ENCODE assay signal across 23 mouse cellular contexts in the genomic region with DNA sequence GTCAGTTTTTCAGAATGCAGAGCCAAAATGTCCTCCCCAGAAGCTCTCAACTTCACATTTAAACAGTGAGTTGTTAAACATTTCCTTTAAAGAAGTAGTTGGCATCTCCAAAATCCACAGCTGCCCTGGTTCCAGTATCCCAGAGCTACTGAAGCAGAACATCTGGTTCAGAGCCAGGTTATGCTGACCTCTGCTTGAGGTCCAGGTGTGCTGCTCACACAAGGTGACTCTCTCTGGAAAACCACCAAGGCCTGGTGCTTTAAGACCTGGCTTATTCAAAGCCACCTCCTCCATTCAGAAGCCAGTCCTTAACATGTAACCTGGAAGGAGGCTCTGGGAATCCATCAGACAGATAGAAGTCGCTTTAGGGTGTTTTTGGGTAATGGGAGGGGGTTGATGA. TPM values are rescaled to one million over a fixed set of nuclear protein-coding genes. Genes with fewer than 3 reads are reported as not detected.
DNase-seq lines count a peak whose midpoint lies in the region; ATAC-seq and TF ChIP-seq lines count a peak whose summit lies in the region.
"Had no signal": no experiment of that assay in that cellular context is flagged by ENCODE, and none has a peak within 500 bp of the region (broad histone marks: within the 10 kb centered on the region; RNA-seq: fewer than 3 reads in every experiment).

No protein-coding gene starts in this region.

- TF ChIP-seq CTCF in kidney, adult 2 months (conservative IDR thresholded peaks at IDR 0.05; ENCODE audit: insufficient read depth, insufficient read length, low read depth, low read length), result no peak

- 0 out of 2 replicates have a peak overlapping the region, but pooled peaks have one; percentile 99 for H3K4me2 ChIP-seq in intestine, embryonic 16.5 days (ENCODE audit: low read depth, low read length)
- no peak overlapping the region; the same call in 1 of the 2 replicates for H3K4me2 ChIP-seq in intestine, embryonic 15.5 days (replicated peaks)
- no peak overlapping the region for H3K4me2 ChIP-seq in kidney, embryonic 14.5 days (replicated peaks; ENCODE audit: low read depth, low read length)
- peak overlapping the region; percentile 100; the same call in 1 of the 2 replicates for H3K4me2 ChIP-seq in limb, embryonic 13.5 days (replicated peaks)
- no peak overlapping the region for H3K4me2 ChIP-seq in liver, embryonic 11.5 days
- H3K4me2 ChIP-seq: embryonic facial prominence, embryonic 12.5 days; embryonic facial prominence, embryonic 15.5 days; forebrain, embryonic 15.5 days; hindbrain, embryonic 12.5 days had no signal

- H3K9me3 ChIP-seq in intestine, embryonic 16.5 days (ENCODE audit: control insufficient read depth, low read length), result no peaks in the 10 kb centered on the region
- no peaks in the 10 kb centered on the region for H3K9me3 ChIP-seq in intestine, embryonic 15.5 days
- no peaks in the 10 kb centered on the region for H3K9me3 ChIP-seq in kidney, embryonic 14.5 days (ENCODE audit: control insufficient read depth, low read length)
- H3K9me3 ChIP-seq in limb, embryonic 13.5 days, result no peaks in the 10 kb centered on the region
- H3K9me3 ChIP-seq in limb, embryonic 10.5 days (replicated peaks), result no peaks in the 10 kb centered on the region
- H3K9me3 ChIP-seq in liver, embryonic 11.5 days (ENCODE audit: control insufficient read depth, low read length), result no peaks in the 10 kb centered on the region
- H3K9me3 ChIP-seq: embryonic facial prominence, embryonic 12.5 days; embryonic facial prominence, embryonic 15.5 days; forebrain, embryonic 15.5 days; heart, embryonic 10.5 days; hindbrain, embryonic 12.5 days had no signal

- peak; percentile 76 for DNase-seq in kidney, adult 2 months
- no peak for DNase-seq in limb, embryonic 10.5 days (ENCODE audit: low spot score)
- DNase-seq in kidney, postnatal 36 days, result peak; percentile 59 to 60
- no peak for DNase-seq in liver, embryonic 11.5 days (ENCODE audit: low spot score)
- DNase-seq: adrenal gland, adult 2 months; adrenal gland, postnatal 14 days; cerebellum, adult 11 months; cerebellum, adult 2 months; cerebellum, adult 9-11 months; cerebellum, postnatal 25 days; gastrocnemius, postnatal 25 days; heart, adult 2 months had no signal

- H3K27me3 ChIP-seq in intestine, embryonic 16.5 days (replicated peaks; ENCODE audit: control insufficient read depth, insufficient read depth, low read length), result peaks cover 50% of the 10 kb centered on the region
- peaks cover 38% of the 10 kb centered on the region for H3K27me3 ChIP-seq in intestine, embryonic 15.5 days (replicated peaks)
- H3K27me3 ChIP-seq in kidney, adult 2 months (replicated peaks; ENCODE audit: control insufficient read depth, insufficient read depth, low read length), result no peaks in the 10 kb centered on the region
- peaks cover 53% of the 10 kb centered on the region for H3K27me3 ChIP-seq in kidney, embryonic 14.5 days (ENCODE audit: control insufficient read depth, insufficient read depth, low read length)
- peaks cover 75% of the 10 kb centered on the region for H3K27me3 ChIP-seq in limb, embryonic 13.5 days
- peaks cover 73% of the 10 kb centered on the region for H3K27me3 ChIP-seq in limb, embryonic 10.5 days (ENCODE audit: low read depth, poor library complexity, severe bottlenecking)
- H3K27me3 ChIP-seq in liver, embryonic 11.5 days (replicated peaks; ENCODE audit: control insufficient read depth, insufficient read depth, low read length), result peaks cover 56% of the 10 kb centered on the region

- H3K27ac ChIP-seq in intestine, embryonic 16.5 days (ENCODE audit: low read length), result no peak overlapping the region
- H3K27ac ChIP-seq in intestine, embryonic 15.5 days, result no peak overlapping the region
- H3K27ac ChIP-seq in kidney, adult 2 months (ENCODE audit: insufficient read depth, low read depth, low read length), result no peak overlapping the region
- H3K27ac ChIP-seq in kidney, embryonic 14.5 days (ENCODE audit: low read depth, low read length), result no peak overlapping the region
- H3K27ac ChIP-seq in limb, embryonic 13.5 days, result no peak overlapping the region
- H3K27ac ChIP-seq in limb, embryonic 10.5 days, result no peak overlapping the region
- no peak overlapping the region for H3K27ac ChIP-seq in liver, embryonic 11.5 days (ENCODE audit: low read depth, low read length)
- H3K27ac ChIP-seq: embryonic facial prominence, embryonic 12.5 days; embryonic facial prominence, embryonic 15.5 days; forebrain, embryonic 15.5 days; heart, adult 2 months; heart, embryonic 10.5 days; hindbrain, embryonic 12.5 days had no signal

- no peaks in the 10 kb centered on the region for H3K36me3 ChIP-seq in intestine, embryonic 16.5 days (ENCODE audit: control insufficient read depth, insufficient read depth, low read length)
- H3K36me3 ChIP-seq in intestine, embryonic 15.5 days, result no peaks in the 10 kb centered on the region
- H3K36me3 ChIP-seq in kidney, adult 2 months (ENCODE audit: control insufficient read depth, insufficient read depth, low read length), result no peaks in the 10 kb centered on the region
- no peaks in the 10 kb centered on the region for H3K36me3 ChIP-seq in kidney, embryonic 14.5 days (ENCODE audit: control insufficient read depth, insufficient read depth, low read length)
- no peaks in the 10 kb centered on the region for H3K36me3 ChIP-seq in limb, embryonic 13.5 days
- H3K36me3 ChIP-seq in limb, embryonic 10.5 days, result no peaks in the 10 kb centered on the region
- no peaks in the 10 kb centered on the region for H3K36me3 ChIP-seq in liver, embryonic 11.5 days (ENCODE audit: control insufficient read depth, insufficient read depth, low read length)
- H3K36me3 ChIP-seq: embryonic facial prominence, embryonic 12.5 days; embryonic facial prominence, embryonic 15.5 days; forebrain, embryonic 15.5 days; heart, embryonic 10.5 days; hindbrain, embryonic 12.5 days had no signal

- peak overlapping the region; percentile 62; the same call in 1 of the 2 replicates for H3K4me3 ChIP-seq in intestine, embryonic 16.5 days (ENCODE audit: low read length)
- no peak overlapping the region for H3K4me3 ChIP-seq in intestine, embryonic 15.5 days (replicated peaks)
- H3K4me3 ChIP-seq in kidney, adult 2 months (ENCODE audit: insufficient read depth, low read depth, low read length), result no peak overlapping the region
- H3K4me3 ChIP-seq in kidney, embryonic 14.5 days (ENCODE audit: low read length), result no peak overlapping the region
- no peak overlapping the region for H3K4me3 ChIP-seq in limb, embryonic 13.5 days
- no peak overlapping the region for H3K4me3 ChIP-seq in limb, embryonic 10.5 days
- no peak overlapping the region for H3K4me3 ChIP-seq in liver, embryonic 11.5 days (ENCODE audit: low read depth, low read length)
- H3K4me3 ChIP-seq: embryonic facial prominence, embryonic 12.5 days; embryonic facial prominence, embryonic 15.5 days; forebrain, embryonic 15.5 days; heart, adult 2 months; heart, embryonic 10.5 days; hindbrain, embryonic 12.5 days had no signal

- no peak for TF ChIP-seq POLR2A in kidney, adult 2 months (IDR thresholded peaks at IDR 0.05; ENCODE audit: low read depth, low read length)

- 50% methylated on average over 1 of the region's 1 CpGs for WGBS in intestine, embryonic 16.5 days
- 66% methylated on average over 1 of the region's 1 CpGs for WGBS in intestine, embryonic 15.5 days
- WGBS in kidney, adult 2 months, result 63% methylated on average over 1 of the region's 1 CpGs
- WGBS in kidney, embryonic 14.5 days, result 57% methylated on average over 1 of the region's 1 CpGs
- 46% methylated on average over 1 of the region's 1 CpGs for WGBS in limb, embryonic 13.5 days
- 51% methylated on average over 1 of the region's 1 CpGs for WGBS in limb, embryonic 10.5 days
- 48% methylated on average over 1 of the region's 1 CpGs for WGBS in liver, embryonic 11.5 days

- no peak for ATAC-seq in intestine, embryonic 16.5 days
- no peak for ATAC-seq in intestine, embryonic 15.5 days
- no peak for ATAC-seq in kidney, embryonic 14.5 days (ENCODE audit: low FRiP score, low TSS enrichment)
- no peak for ATAC-seq in limb, embryonic 13.5 days (ENCODE audit: low FRiP score, low read depth)
- ATAC-seq in liver, embryonic 11.5 days (replicated peaks; ENCODE audit: low FRiP score), result no peak
- ATAC-seq: CD4-positive, CD25-positive, alpha-beta regulatory T cell, adult 4 months; forebrain, embryonic 15.5 days had no signal

- no peak overlapping the region for H3K9ac ChIP-seq in intestine, embryonic 16.5 days (ENCODE audit: low read depth, low read length)
- no peak overlapping the region for H3K9ac ChIP-seq in intestine, embryonic 15.5 days
- no peak overlapping the region for H3K9ac ChIP-seq in kidney, embryonic 14.5 days (ENCODE audit: low read depth, low read length)
- H3K9ac ChIP-seq in limb, embryonic 13.5 days, result no peak overlapping the region
- no peak overlapping the region for H3K9ac ChIP-seq in liver, embryonic 11.5 days (ENCODE audit: low read depth, low read length)
- H3K9ac ChIP-seq: embryonic facial prominence, embryonic 12.5 days; embryonic facial prominence, embryonic 15.5 days; forebrain, embryonic 15.5 days; hindbrain, embryonic 12.5 days had no signal

- H3K4me1 ChIP-seq in intestine, embryonic 16.5 days (ENCODE audit: control insufficient read depth, insufficient read depth, low read length), result peaks cover 14% of the 10 kb centered on the region
- H3K4me1 ChIP-seq in intestine, embryonic 15.5 days (replicated peaks), result peaks cover 19% of the 10 kb centered on the region; the same call in 1 of the 2 replicates
- peaks cover 4% of the 10 kb centered on the region; the same call in 1 of the 2 replicates for H3K4me1 ChIP-seq in kidney, adult 2 months (ENCODE audit: control insufficient read depth, insufficient read depth, low read length)
- H3K4me1 ChIP-seq in kidney, embryonic 14.5 days (ENCODE audit: control insufficient read depth, insufficient read depth, low read length), result peaks cover 4% of the 10 kb centered on the region; the same call in 1 of the 2 replicates
- H3K4me1 ChIP-seq in limb, embryonic 13.5 days, result peaks cover 18% of the 10 kb centered on the region; the same call in 1 of the 2 replicates
- H3K4me1 ChIP-seq in limb, embryonic 10.5 days, result peaks cover 19% of the 10 kb centered on the region
- no peaks in the 10 kb centered on the region for H3K4me1 ChIP-seq in liver, embryonic 11.5 days (replicated peaks; ENCODE audit: control insufficient read depth, insufficient read depth, low read length)

RNA-seq across cellular contexts. Expression of a gene that starts 2.9 kb away (rescaled TPM):
- polyA plus RNA-seq in intestine, embryonic 16.5 days (2015; fragmentation: Nextera tagmentation; extraction: Ambion mirVana), result 6.8 and 7.9 TPM in 2 replicates
- polyA plus RNA-seq in intestine, embryonic 15.5 days (2015; fragmentation: Nextera tagmentation; extraction: Ambion mirVana), result 13.5 and 14.0 TPM in 2 replicates
- 0.83 and 1.7 TPM in 2 replicates for polyA plus RNA-seq in kidney, adult 2 months (2012; rRNA removed)
- 0.35 and 0.40 TPM in 2 replicates for polyA plus RNA-seq in kidney, embryonic 14.5 days (2014; fragmentation: Nextera tagmentation; extraction: Ambion mirVana)
- 3.6 and 4.4 TPM in 2 replicates for polyA plus RNA-seq in limb, embryonic 13.5 days (2015; fragmentation: Nextera tagmentation; extraction: Ambion mirVana)
- 0.06 and 0.29 TPM in 2 replicates for polyA plus RNA-seq in limb, embryonic 10.5 days (2016; fragmentation: Nextera tagmentation; extraction: Ambion mirVana)
- 0.12 and 0.19 TPM in 2 replicates for polyA plus RNA-seq in liver, embryonic 11.5 days (2014; fragmentation: Nextera tagmentation; extraction: Ambion mirVana)
- polyA plus RNA-seq: C2C12 had no signal

RNA-seq across cellular contexts. Expression of a gene that starts 23.0 kb away (rescaled TPM):
- 3.8 TPM in 2 replicates for polyA plus RNA-seq in intestine, embryonic 16.5 days (2015; fragmentation: Nextera tagmentation; extraction: Ambion mirVana)
- polyA plus RNA-seq in intestine, embryonic 15.5 days (2015; fragmentation: Nextera tagmentation; extraction: Ambion mirVana), result 5.9 and 6.2 TPM in 2 replicates
- 6.2 and 7.3 TPM in 2 replicates for polyA plus RNA-seq in kidney, adult 2 months (2012; rRNA removed)
- 1.9 and 5.8 TPM in 2 replicates for polyA plus RNA-seq in kidney, embryonic 14.5 days (2014; fragmentation: Nextera tagmentation; extraction: Ambion mirVana)
- polyA plus RNA-seq in limb, embryonic 13.5 days (2015; fragmentation: Nextera tagmentation; extraction: Ambion mirVana), result 31.9 and 39.2 TPM in 2 replicates
- 4.0 and 8.5 TPM in 2 replicates for polyA plus RNA-seq in limb, embryonic 10.5 days (2016; fragmentation: Nextera tagmentation; extraction: Ambion mirVana)
- 2.5 and 3.0 TPM in 2 replicates for polyA plus RNA-seq in liver, embryonic 11.5 days (2014; fragmentation: Nextera tagmentation; extraction: Ambion mirVana)
- polyA plus RNA-seq: C2C12; CD4-positive, CD25-positive, alpha-beta regulatory T cell, adult 4 months had no signal

Comparison
In these comparisons a context has a peak if more than half of its experiments do, and no peak if none do; other contexts are left out.
1. H3K4me2 ChIP-seq: peak in intestine, embryonic 16.5 days (single experiment) and limb, embryonic 13.5 days (single experiment); none in intestine, embryonic 15.5 days (single experiment), kidney, embryonic 14.5 days (single experiment) and liver, embryonic 11.5 days (single experiment).
2. DNase-seq: peak in kidney, adult 2 months (single experiment) and kidney, postnatal 36 days (2 of 2); none in limb, embryonic 10.5 days (single experiment) and liver, embryonic 11.5 days (single experiment).